In genomic region chr12:17112781-17113464, GRCm38 (mm10) we compare ENCODE assay signal across 28 mouse cellular contexts.
A peak's percentile ranks its signal among the peaks of the same experiment; 100 is the strongest.
DNase-seq lines count a peak whose midpoint lies in the region; ATAC-seq and TF ChIP-seq lines count a peak whose summit lies in the region.
"Had no signal": no experiment of that assay in that cellular context is flagged by ENCODE, and none has a peak within 500 bp of the region (broad histone marks: within the 10 kb centered on the region; RNA-seq: fewer than 3 reads in every experiment).

No protein-coding gene starts in this region.

- no peak overlapping the region for H3K4me3 ChIP-seq in heart, embryonic 10.5 days
- H3K4me3 ChIP-seq in midbrain, embryonic 15.5 days, result no peak overlapping the region
- no peak overlapping the region for H3K4me3 ChIP-seq in midbrain, postnatal 0 days (ENCODE audit: low read depth, low read length)
- H3K4me3 ChIP-seq in limb, embryonic 10.5 days, result no peak overlapping the region
- H3K4me3 ChIP-seq: embryonic facial prominence, embryonic 10.5 days; embryonic facial prominence, embryonic 15.5 days; gastrocnemius, adult 2 months; heart, embryonic 15.5 days; layer of hippocampus, adult 2 months; left cerebral cortex, adult 2 months; limb, embryonic 13.5 days; lung, embryonic 15.5 days had no signal

- H3K9ac ChIP-seq in midbrain, embryonic 15.5 days, result no peak overlapping the region
- no peak overlapping the region for H3K9ac ChIP-seq in midbrain, postnatal 0 days (replicated peaks; ENCODE audit: low read length, poor library complexity, severe bottlenecking)
- H3K9ac ChIP-seq: embryonic facial prominence, embryonic 15.5 days; heart, embryonic 15.5 days; limb, embryonic 13.5 days; lung, embryonic 15.5 days had no signal

- WGBS in heart, embryonic 10.5 days, result 72% methylated on average over 7 of the region's 7 CpGs
- WGBS in midbrain, embryonic 15.5 days, result 86% methylated on average over 7 of the region's 7 CpGs
- WGBS in midbrain, postnatal 0 days, result 88% methylated on average over 7 of the region's 7 CpGs
- 86% methylated on average over 7 of the region's 7 CpGs for WGBS in limb, embryonic 10.5 days

- 0 out of 2 replicates have a peak overlapping the region, but pooled peaks have one; percentile 16 for H3K27ac ChIP-seq in heart, embryonic 10.5 days
- no peak overlapping the region for H3K27ac ChIP-seq in midbrain, embryonic 15.5 days
- no peak overlapping the region for H3K27ac ChIP-seq in midbrain, postnatal 0 days (ENCODE audit: low read depth, low read length)
- no peak overlapping the region for H3K27ac ChIP-seq in limb, embryonic 10.5 days
- H3K27ac ChIP-seq: embryonic facial prominence, embryonic 10.5 days; embryonic facial prominence, embryonic 15.5 days; gastrocnemius, adult 2 months; heart, embryonic 15.5 days; layer of hippocampus, adult 2 months; left cerebral cortex, adult 2 months; limb, embryonic 13.5 days; lung, embryonic 15.5 days; stomach, postnatal 0 days had no signal

- no peaks in the 10 kb centered on the region for H3K27me3 ChIP-seq in heart, embryonic 10.5 days (ENCODE audit: insufficient read depth, poor library complexity, severe bottlenecking)
- no peaks in the 10 kb centered on the region for H3K27me3 ChIP-seq in midbrain, embryonic 15.5 days (replicated peaks)
- H3K27me3 ChIP-seq in midbrain, postnatal 0 days (ENCODE audit: insufficient read depth, low read length), result no peaks in the 10 kb centered on the region
- H3K27me3 ChIP-seq in limb, embryonic 10.5 days (ENCODE audit: low read depth, poor library complexity, severe bottlenecking), result no peaks in the 10 kb centered on the region
- H3K27me3 ChIP-seq: embryonic facial prominence, embryonic 15.5 days; heart, embryonic 15.5 days; limb, embryonic 13.5 days; lung, embryonic 15.5 days had no signal

- H3K36me3 ChIP-seq in heart, embryonic 10.5 days, result no peaks in the 10 kb centered on the region
- H3K36me3 ChIP-seq in midbrain, embryonic 15.5 days (replicated peaks), result no peaks in the 10 kb centered on the region
- no peaks in the 10 kb centered on the region for H3K36me3 ChIP-seq in midbrain, postnatal 0 days (ENCODE audit: insufficient read depth, low read length)
- no peaks in the 10 kb centered on the region for H3K36me3 ChIP-seq in limb, embryonic 10.5 days
- H3K36me3 ChIP-seq: embryonic facial prominence, embryonic 10.5 days; embryonic facial prominence, embryonic 15.5 days; heart, embryonic 15.5 days; limb, embryonic 13.5 days; lung, embryonic 15.5 days had no signal

- DNase-seq in heart, embryonic 10.5 days (ENCODE audit: low spot score), result no peak
- DNase-seq in heart, adult 18-20 months, result no peak
- no peak for DNase-seq in midbrain, postnatal 0 days (ENCODE audit: low spot score)
- DNase-seq in limb, embryonic 10.5 days (ENCODE audit: low spot score), result no peak
- DNase-seq in kidney, adult 11 months, result no peak
- DNase-seq: adrenal gland, adult 2 months; adrenal gland, postnatal 36 days; cerebellum, adult 18-20 months; cerebellum, postnatal 14 days; gastrocnemius, adult 2 months; gastrocnemius, postnatal 36 days; kidney, adult 2 months; kidney, postnatal 36 days; lung, postnatal 36 days; right cerebral cortex, postnatal 4 days had no signal

- H3K4me2 ChIP-seq in midbrain, embryonic 15.5 days, result no peak overlapping the region
- no peak overlapping the region for H3K4me2 ChIP-seq in midbrain, postnatal 0 days (ENCODE audit: low read depth, low read length, poor library complexity, severe bottlenecking)
- H3K4me2 ChIP-seq: embryonic facial prominence, embryonic 15.5 days; heart, embryonic 15.5 days; limb, embryonic 13.5 days; liver, embryonic 11.5 days; lung, embryonic 15.5 days; midbrain, embryonic 11.5 days had no signal

- TF ChIP-seq CTCF in midbrain, postnatal 0 days (IDR thresholded peaks at IDR 0.05), result no peak

- H3K9me3 ChIP-seq in heart, embryonic 10.5 days, result no peaks in the 10 kb centered on the region
- no peaks in the 10 kb centered on the region for H3K9me3 ChIP-seq in midbrain, embryonic 15.5 days
- H3K9me3 ChIP-seq in midbrain, postnatal 0 days (ENCODE audit: low read length), result no peaks in the 10 kb centered on the region
- no peaks in the 10 kb centered on the region for H3K9me3 ChIP-seq in limb, embryonic 10.5 days (replicated peaks)
- H3K9me3 ChIP-seq: embryonic facial prominence, embryonic 10.5 days; embryonic facial prominence, embryonic 15.5 days; heart, embryonic 15.5 days; limb, embryonic 13.5 days; lung, embryonic 15.5 days had no signal

- ATAC-seq in midbrain, embryonic 15.5 days (replicated peaks), result 0 out of 2 replicates have a peak, but pooled peaks have one; percentile 42
- ATAC-seq in midbrain, postnatal 0 days (ENCODE audit: low FRiP score), result no peak
- ATAC-seq in activated CD4-positive, CD25-positive, alpha-beta regulatory T cell, adult 4 months, result peak; percentile 53
- ATAC-seq: forebrain, embryonic 14.5 days had no signal

- H3K4me1 ChIP-seq in heart, embryonic 10.5 days, result peaks cover 12% of the 10 kb centered on the region
- H3K4me1 ChIP-seq in midbrain, embryonic 15.5 days, result no peaks in the 10 kb centered on the region
- H3K4me1 ChIP-seq in midbrain, postnatal 0 days (ENCODE audit: insufficient read depth, low read length), result no peaks in the 10 kb centered on the region
- peaks cover 11% of the 10 kb centered on the region for H3K4me1 ChIP-seq in limb, embryonic 10.5 days
- H3K4me1 ChIP-seq: embryonic facial prominence, embryonic 10.5 days; embryonic facial prominence, embryonic 15.5 days; lung, embryonic 15.5 days had no signal
